Mouse (Mus musculus) frontal cortex, postnatal 10 days (tissue): ENCODE results near the gene Gdpgp1.

Experiments used
- DNase-seq, 2 experiments: peaks; one replicate each; pipeline ENCODE4 v3.0.0; 2022; ENCODE audit warnings: low spot score in 2 of 2, mixed read lengths in 1 of 2

The Gdpgp1 gene

GRCm38 (mm10) chr7:80221179-80221750, 11.4 kb upstream of the Gdpgp1 start:
- DNase-seq: no peak

- no peak for DNase-seq
Measured at GRCm38 (mm10) chr7:80227065-80227464, 5.6 kb upstream of the Gdpgp1 start.

- DNase-seq: no peak
Measured at GRCm38 (mm10) chr7:80230196-80230595, 2.5 kb upstream of the Gdpgp1 start.

GRCm38 (mm10) chr7:80231971-80232488, 635 bp upstream of the Gdpgp1 start:
- DNase-seq: no peak

- no peak for DNase-seq
Measured at GRCm38 (mm10) chr7:80233799-80234198, 1.1 kb downstream of the Gdpgp1 start.

- no peak for DNase-seq
Measured at GRCm38 (mm10) chr7:80238542-80238941, 5.9 kb downstream of the Gdpgp1 start.

GRCm38 (mm10) chr7:80241661-80242060, 9.0 kb downstream of the Gdpgp1 start:
- DNase-seq: no peak

GRCm38 (mm10) chr7:80244851-80245250, 12.2 kb downstream of the Gdpgp1 start:
- no peak for DNase-seq

- DNase-seq: peak; percentile 94 to 95
Measured at GRCm38 (mm10) chr7:80246148-80246721, 13.6 kb downstream of the Gdpgp1 start, which contains the start of gene Ttll13. Gene Ttll13, plus strand, starts transcription at chr7:80246376.

- DNase-seq: no peak
Measured at GRCm38 (mm10) chr7:80246859-80247258, 14.2 kb downstream of the Gdpgp1 start.

GRCm38 (mm10) chr7:80252437-80252836, 19.8 kb downstream of the Gdpgp1 start:
- DNase-seq: no peak

- DNase-seq: no peak
Measured at GRCm38 (mm10) chr7:80252886-80253285, 20.2 kb downstream of the Gdpgp1 start.

GRCm38 (mm10) chr7:80255981-80256380, 23.3 kb downstream of the Gdpgp1 start:
- DNase-seq: no peak

GRCm38 (mm10) chr7:80257706-80258105, 25.0 kb downstream of the Gdpgp1 start:
- DNase-seq: no peak

GRCm38 (mm10) chr7:80260625-80261371, 28.1 kb downstream of the Gdpgp1 start, which contains the start of gene Ngrn:
Gene Ngrn, plus strand, starts transcription at chr7:80261215.
- peak; percentile 73 to 81 for DNase-seq

- peak in 1 of 2 experiments; percentile 17 for DNase-seq
Measured at GRCm38 (mm10) chr7:80261372-80261990, 28.8 kb downstream of the Gdpgp1 start.

GRCm38 (mm10) chr7:80264606-80265005, 31.9 kb downstream of the Gdpgp1 start:
- DNase-seq: no peak

- no peak for DNase-seq
Measured at GRCm38 (mm10) chr7:80267764-80268163, 35.1 kb downstream of the Gdpgp1 start.

- peak; percentile 92 to 93 for DNase-seq
Measured at GRCm38 (mm10) chr7:80268897-80269750, 36.5 kb downstream of the Gdpgp1 start, which contains the start of gene Vps33b. Gene Vps33b, plus strand, starts transcription at chr7:80269649.

- DNase-seq: peak in 1 of 2 experiments; percentile 20
Measured at GRCm38 (mm10) chr7:80269751-80270255, 37.1 kb downstream of the Gdpgp1 start.

- no peak for DNase-seq
Measured at GRCm38 (mm10) chr7:80273456-80273855, 40.8 kb downstream of the Gdpgp1 start.
